Mouse (Mus musculus) MEL (cell line): Measurements from ENCODE around the gene Abt1.

Source experiments
- MYC ChIP-seq: IDR thresholded peaks from 2 replicates; pipeline ENCODE4 v1.6.1; 2011; ENCODE audit warnings: low read depth, mild to moderate bottlenecking, low read length, improper control_type of control experiment, moderate library complexity
- POLR2A ChIP-seq, 2 experiments: IDR thresholded peaks; 2 replicates each; pipeline ENCODE4 v1.6.1; 2011 to 2012; ENCODE audit warnings: low read length in 2 of 2, mild to moderate bottlenecking in 2 of 2, control low read depth in 1 of 2, improper control_type of control experiment in 1 of 2, low read depth in 1 of 2, moderate library complexity in 1 of 2; ENCODE audit not compliant: control insufficient read depth in 1 of 2, insufficient read depth in 1 of 2, poor library complexity in 1 of 2
- SIN3A ChIP-seq: IDR thresholded peaks from 2 replicates; pipeline ENCODE4 v1.6.1; 2012; ENCODE audit warnings: low read length, improper control_type of control experiment, inconsistent platforms

DNA sequence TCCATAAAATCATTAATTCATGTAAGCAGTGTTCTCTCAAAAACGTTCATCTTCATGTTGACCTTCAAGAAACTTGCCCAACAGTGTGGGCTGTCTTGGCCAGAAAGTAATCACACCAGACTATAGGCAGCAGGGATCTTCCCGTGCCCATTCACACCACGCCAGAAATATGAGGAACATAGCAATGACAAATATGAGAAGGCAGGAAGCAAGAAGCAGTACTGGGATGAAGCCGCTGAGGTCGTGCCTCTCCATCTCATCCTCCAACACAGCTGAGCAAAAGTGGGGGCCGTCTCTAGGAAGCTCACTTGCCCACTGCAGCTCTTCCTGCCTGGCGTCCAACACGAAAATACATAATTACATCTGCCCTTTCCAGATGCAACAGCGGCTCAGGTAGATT is 13.0 kb downstream of the Abt1 start:
- TF ChIP-seq SIN3A (no peak), POLR2A (IDR thresholded peaks at IDR 0.05; ENCODE audit: control insufficient read depth in 1 of 2, insufficient read depth in 1 of 2, low read depth in 1 of 2, low read length in 2 of 2, poor library complexity in 1 of 2) (no peak), MYC (no peak)
